Mouse (Mus musculus) kidney, adult 2 months (tissue): ENCODE measurements at regions not wholly inside any gene's neighbourhood (a gene's known extent, or its start where the extent isn't known, plus 50 kb on each side); places are given as distances from the start of the nearest gene placed in this dataset.

Source experiments
- CTCF ChIP-seq: fragments of 200-500 bp; conservative IDR thresholded peaks from 2 replicates; pipeline ENCODE4 v1.5.1; 2011; ENCODE audit warnings: low read depth, mild to moderate bottlenecking, control low read depth, low read length, moderate library complexity, mixed read lengths; ENCODE audit not compliant: insufficient read depth, insufficient read length
- POLR2A ChIP-seq: fragments of 200-500 bp; IDR thresholded peaks from one replicate; pipeline ENCODE4 v1.6.1; 2011; ENCODE audit warnings: low read depth, low read length, control low read depth

- TF ChIP-seq CTCF: no peak
- TF ChIP-seq POLR2A: no peak
Observed at GRCm38 (mm10) chr13:29079841-29080240, 126.3 kb upstream of the Sox4 start.
